Mouse (Mus musculus): ENCODE data around the gene Cdh26. TPM values are rescaled to one million over a fixed set of nuclear protein-coding genes. Genes with fewer than 3 reads are reported as not detected.

Gene Cdh26
- total and polyA plus RNA-seq, 2 experiments from 2014 or later, result 0.32 to 0.49 TPM

GRCm38 (mm10) chr2:178449386-178449785, 19.1 kb downstream of the Cdh26 start:
- WGBS, result 72% methylated on average over 4 of the region's 4 CpGs
- TF ChIP-seq CTCF (IDR thresholded peaks at IDR 0.05), result no peak
- H3K9ac ChIP-seq (replicated peaks; ENCODE audit: low read length, poor library complexity, severe bottlenecking), result no peak overlapping the region
- no peak overlapping the region for H3K27ac ChIP-seq (ENCODE audit: low read depth, low read length)
- no peaks in the 10 kb centered on the region for H3K36me3 ChIP-seq (ENCODE audit: insufficient read depth, low read length)
- no peak overlapping the region for H3K4me3 ChIP-seq (ENCODE audit: low read depth, low read length)
- no peak overlapping the region for H3K4me2 ChIP-seq (ENCODE audit: low read depth, low read length, poor library complexity, severe bottlenecking)
- ATAC-seq (ENCODE audit: low FRiP score) (no peak), DNase-seq (ENCODE audit: low spot score) (no peak)
- no peaks in the 10 kb centered on the region for H3K9me3 ChIP-seq (ENCODE audit: low read length)
- H3K4me1 ChIP-seq (ENCODE audit: insufficient read depth, low read length), result no peaks in the 10 kb centered on the region
- no peaks in the 10 kb centered on the region for H3K27me3 ChIP-seq (ENCODE audit: insufficient read depth, low read length)

DNA sequence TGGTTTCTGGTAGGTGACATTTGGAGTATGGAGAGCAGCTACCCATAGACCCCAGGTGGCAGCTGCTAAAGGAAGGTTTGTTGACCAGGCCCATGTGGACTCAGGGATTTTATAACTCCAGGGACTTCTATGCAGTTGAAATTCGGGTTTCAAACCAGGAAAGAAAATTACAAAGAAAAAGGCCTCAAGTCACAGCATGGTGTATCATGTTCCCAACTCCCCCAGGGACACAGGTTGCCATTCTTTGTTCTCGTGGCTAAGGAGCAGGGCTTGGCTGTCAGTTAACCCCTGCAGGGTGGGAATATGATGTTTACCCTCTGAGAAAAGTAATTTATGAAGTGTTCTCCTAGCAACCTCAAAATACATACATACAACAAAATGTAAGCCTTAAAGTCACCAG, 19.9 kb downstream of the Cdh26 start:
- Histone ChIP-seq H3K27ac (ENCODE audit: low read depth, low read length) (no peak overlapping the region), H3K36me3 (ENCODE audit: insufficient read depth, low read length) (no peaks in the 10 kb centered on the region), H3K4me3 (ENCODE audit: low read depth, low read length) (no peak overlapping the region), H3K9ac (replicated peaks; ENCODE audit: low read length, poor library complexity, severe bottlenecking) (no peak overlapping the region), H3K27me3 (ENCODE audit: insufficient read depth, low read length) (no peaks in the 10 kb centered on the region), H3K9me3 (ENCODE audit: low read length) (no peaks in the 10 kb centered on the region), H3K4me1 (ENCODE audit: insufficient read depth, low read length) (peaks cover 3% of the 10 kb centered on the region; the same call in 1 of the 2 replicates), H3K4me2 (ENCODE audit: low read depth, low read length, poor library complexity, severe bottlenecking) (no peak overlapping the region)
- WGBS, result 12% methylated on average over 2 of the region's 2 CpGs
- TF ChIP-seq CTCF (IDR thresholded peaks at IDR 0.05), result no peak
- DNase-seq (ENCODE audit: low spot score), result no peak
- ATAC-seq (ENCODE audit: low FRiP score), result no peak

GRCm38 (mm10) chr2:178450961-178451360, 20.6 kb downstream of the Cdh26 start:
- Histone ChIP-seq H3K9ac (replicated peaks; ENCODE audit: low read length, poor library complexity, severe bottlenecking) (no peak overlapping the region), H3K4me1 (ENCODE audit: insufficient read depth, low read length) (peaks cover 3% of the 10 kb centered on the region; the same call in 1 of the 2 replicates), H3K4me3 (ENCODE audit: low read depth, low read length) (no peak overlapping the region), H3K36me3 (ENCODE audit: insufficient read depth, low read length) (no peaks in the 10 kb centered on the region), H3K9me3 (ENCODE audit: low read length) (no peaks in the 10 kb centered on the region), H3K4me2 (ENCODE audit: low read depth, low read length, poor library complexity, severe bottlenecking) (no peak overlapping the region), H3K27me3 (ENCODE audit: insufficient read depth, low read length) (no peaks in the 10 kb centered on the region), H3K27ac (ENCODE audit: low read depth, low read length) (no peak overlapping the region)
- WGBS, result 63% methylated on average over 10 of the region's 10 CpGs
- TF ChIP-seq CTCF (IDR thresholded peaks at IDR 0.05), result no peak
- no peak for DNase-seq (ENCODE audit: low spot score)
- ATAC-seq (ENCODE audit: low FRiP score), result no peak

GRCm38 (mm10) chr2:178454664-178455516, 24.6 kb downstream of the Cdh26 start:
- no peaks in the 10 kb centered on the region for H3K36me3 ChIP-seq (ENCODE audit: insufficient read depth, low read length)

DNA sequence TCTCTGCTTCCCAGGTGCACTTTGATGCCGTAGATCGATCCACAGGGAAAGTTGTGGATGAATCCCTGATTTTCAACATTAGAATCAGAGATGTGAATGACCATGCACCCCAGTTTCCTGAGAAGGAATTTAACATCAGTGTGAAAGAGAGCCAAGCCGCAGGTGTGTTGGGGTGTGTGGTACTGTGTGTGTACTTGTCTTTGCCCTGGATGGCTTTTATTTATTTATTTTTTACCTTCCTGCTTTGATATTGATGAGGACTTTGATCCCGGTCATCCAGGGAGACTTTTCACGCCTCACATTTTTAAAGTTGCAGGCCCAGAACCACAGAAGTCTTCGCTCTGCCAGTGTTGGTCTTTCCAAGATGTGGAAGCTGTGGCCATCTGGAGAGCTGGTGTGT, 27.1 kb downstream of the Cdh26 start:
- Histone ChIP-seq H3K9ac (replicated peaks; ENCODE audit: low read length, poor library complexity, severe bottlenecking) (no peak overlapping the region), H3K4me3 (ENCODE audit: low read depth, low read length) (no peak overlapping the region), H3K27ac (ENCODE audit: low read depth, low read length) (no peak overlapping the region), H3K27me3 (ENCODE audit: insufficient read depth, low read length) (no peaks in the 10 kb centered on the region), H3K4me2 (ENCODE audit: low read depth, low read length, poor library complexity, severe bottlenecking) (no peak overlapping the region), H3K9me3 (ENCODE audit: low read length) (no peaks in the 10 kb centered on the region), H3K36me3 (ENCODE audit: insufficient read depth, low read length) (no peaks in the 10 kb centered on the region), H3K4me1 (ENCODE audit: insufficient read depth, low read length) (peaks cover 11% of the 10 kb centered on the region)
- no peak for DNase-seq (ENCODE audit: low spot score)
- no peak for TF ChIP-seq CTCF (IDR thresholded peaks at IDR 0.05)
- ATAC-seq (ENCODE audit: low FRiP score), result no peak
- 92% methylated on average over 6 of the region's 6 CpGs for WGBS

More at GRCm38 (mm10) chr2:178454664-178455516, 24.6 kb downstream of the Cdh26 start:
- peak; percentile 54; the same call in 1 of the 2 replicates for ATAC-seq (ENCODE audit: low FRiP score)
- no peak for TF ChIP-seq CTCF (IDR thresholded peaks at IDR 0.05)
- Histone ChIP-seq H3K27me3 (ENCODE audit: insufficient read depth, low read length) (no peaks in the 10 kb centered on the region), H3K4me1 (ENCODE audit: insufficient read depth, low read length) (peaks cover 3% of the 10 kb centered on the region; the same call in 1 of the 2 replicates), H3K4me3 (ENCODE audit: low read depth, low read length) (no peak overlapping the region), H3K9me3 (ENCODE audit: low read length) (no peaks in the 10 kb centered on the region), H3K4me2 (ENCODE audit: low read depth, low read length, poor library complexity, severe bottlenecking) (no peak overlapping the region), H3K9ac (replicated peaks; ENCODE audit: low read length, poor library complexity, severe bottlenecking) (no peak overlapping the region), H3K27ac (ENCODE audit: low read depth, low read length) (peak overlapping the region; percentile 48; the same call in 1 of the 2 replicates)
- DNase-seq (ENCODE audit: low spot score), result peak; percentile 70
- WGBS, result 24% methylated on average over 17 of the region's 17 CpGs

- WGBS, result 51% methylated on average over 5 of the region's 5 CpGs
- ATAC-seq (ENCODE audit: low FRiP score) (no peak), DNase-seq (ENCODE audit: low spot score) (no peak)
- no peaks in the 10 kb centered on the region for H3K36me3 ChIP-seq (ENCODE audit: insufficient read depth, low read length)
- H3K4me2 ChIP-seq (ENCODE audit: low read depth, low read length, poor library complexity, severe bottlenecking), result no peak overlapping the region
- peaks cover 8% of the 10 kb centered on the region; the same call in 1 of the 2 replicates for H3K4me1 ChIP-seq (ENCODE audit: insufficient read depth, low read length)
- H3K9me3 ChIP-seq (ENCODE audit: low read length), result no peaks in the 10 kb centered on the region
- H3K27ac ChIP-seq (ENCODE audit: low read depth, low read length), result no peak overlapping the region
- H3K4me3 ChIP-seq (ENCODE audit: low read depth, low read length), result no peak overlapping the region
- no peak for TF ChIP-seq CTCF (IDR thresholded peaks at IDR 0.05)
- H3K27me3 ChIP-seq (ENCODE audit: insufficient read depth, low read length), result no peaks in the 10 kb centered on the region
- H3K9ac ChIP-seq (replicated peaks; ENCODE audit: low read length, poor library complexity, severe bottlenecking), result no peak overlapping the region
Measured at GRCm38 (mm10) chr2:178460353-178460752, 30.0 kb downstream of the Cdh26 start.
